ENCODE assay signal across 15 mouse cellular contexts in the genomic region with DNA sequence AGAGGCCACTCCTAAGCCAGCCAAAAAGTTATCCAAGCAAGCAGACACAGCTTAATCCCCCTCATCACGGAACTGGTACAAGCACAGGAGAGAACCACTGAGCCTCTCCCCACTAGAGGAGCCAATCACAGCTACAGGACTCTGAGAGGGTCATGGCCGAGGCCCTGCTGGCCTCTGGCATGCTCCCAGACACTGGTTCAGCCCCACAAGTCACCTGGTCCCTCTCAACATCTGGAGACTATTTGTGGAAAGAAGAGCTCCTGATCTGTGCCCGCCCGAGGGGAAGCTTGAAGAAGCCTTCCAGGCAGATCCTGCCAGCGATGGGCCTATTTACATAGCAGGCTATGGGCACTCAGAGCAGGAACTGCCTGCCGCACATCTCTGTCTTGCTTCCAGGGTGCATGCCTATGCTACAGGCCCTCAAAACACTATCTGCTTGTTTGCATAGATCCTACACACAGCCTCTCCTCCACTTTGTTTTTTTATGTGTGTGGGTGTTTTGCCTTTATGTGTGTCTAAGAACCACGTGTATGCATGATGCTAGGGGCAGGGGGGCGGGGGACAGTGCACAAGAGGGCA.
DNase-seq lines count a peak whose midpoint lies in the region; ATAC-seq and TF ChIP-seq lines count a peak whose summit lies in the region.
"Had no signal": no experiment of that assay in that cellular context is flagged by ENCODE, and none has a peak within 500 bp of the region (broad histone marks: within the 10 kb centered on the region; RNA-seq: fewer than 3 reads in every experiment).

No protein-coding gene starts in this region.

- DNase-seq in heart, adult 18-20 months = peak; percentile 41 to 46
- no peak for DNase-seq in heart, adult 8-10 months (ENCODE audit: low spot score)
- DNase-seq in left cerebral cortex, adult 2 months (ENCODE audit: extremely low spot score in 1 of 2, low spot score in 2 of 2) = no peak
- DNase-seq in left cerebral cortex, postnatal 14 days (ENCODE audit: low spot score in 2 of 2) = no peak
- peak; percentile 28 for DNase-seq in embryonic facial prominence, embryonic 11.5 days (ENCODE audit: low spot score)
- peak; percentile 41 to 55 for DNase-seq in heart, postnatal 10 days
- no peak for DNase-seq in thymus, postnatal 4 days
- DNase-seq in layer of hippocampus, postnatal 10 days (ENCODE audit: low spot score in 2 of 2) = no peak
- DNase-seq: adrenal gland, postnatal 36 days; liver; right cerebral cortex, postnatal 14 days; thymus, postnatal 25 days had no signal

- no peaks in the 10 kb centered on the region for H3K9me3 ChIP-seq in embryonic facial prominence, embryonic 11.5 days (replicated peaks; ENCODE audit: control insufficient read depth, low read length)
- H3K9me3 ChIP-seq: forebrain, embryonic 10.5 days; G1E; neural tube, embryonic 13.5 days had no signal

- H3K27me3 ChIP-seq in embryonic facial prominence, embryonic 11.5 days (ENCODE audit: control insufficient read depth, insufficient read depth, low read length) = no peaks in the 10 kb centered on the region
- H3K27me3 ChIP-seq: neural tube, embryonic 13.5 days had no signal

- ATAC-seq in embryonic facial prominence, embryonic 11.5 days (replicated peaks; ENCODE audit: insufficient number of reproducible peaks, low FRiP score, low TSS enrichment, low read depth) = no peak

- TF ChIP-seq CTCF in left cerebral cortex, adult 2 months (IDR thresholded peaks at IDR 0.05) = no peak

- 36% methylated on average over 8 of the region's 8 CpGs for WGBS in embryonic facial prominence, embryonic 11.5 days

- no peak overlapping the region for H3K4me3 ChIP-seq in left cerebral cortex, adult 2 months
- H3K4me3 ChIP-seq in embryonic facial prominence, embryonic 11.5 days (ENCODE audit: low read depth, low read length) = no peak overlapping the region
- H3K4me3 ChIP-seq: forebrain, embryonic 10.5 days; neural tube, embryonic 13.5 days had no signal

- no peak overlapping the region for H3K9ac ChIP-seq in embryonic facial prominence, embryonic 11.5 days (replicated peaks; ENCODE audit: low read length)
- H3K9ac ChIP-seq: neural tube, embryonic 13.5 days had no signal

- H3K4me1 ChIP-seq in embryonic facial prominence, embryonic 11.5 days (ENCODE audit: control insufficient read depth, insufficient read depth, low read length) = no peaks in the 10 kb centered on the region

- H3K36me3 ChIP-seq in embryonic facial prominence, embryonic 11.5 days (replicated peaks; ENCODE audit: control insufficient read depth, insufficient read depth, low read depth, low read length) = no peaks in the 10 kb centered on the region
- H3K36me3 ChIP-seq: forebrain, embryonic 10.5 days; neural tube, embryonic 13.5 days had no signal

- peak overlapping the region; percentile 75 for H3K27ac ChIP-seq in left cerebral cortex, adult 2 months
- no peak overlapping the region for H3K27ac ChIP-seq in embryonic facial prominence, embryonic 11.5 days (replicated peaks; ENCODE audit: low read depth, low read length)
- H3K27ac ChIP-seq: forebrain, embryonic 10.5 days; neural tube, embryonic 13.5 days had no signal

- intact Hi-C loops in left cerebral cortex, adult 2 months (cut with DNase I) = no loop called here
- intact Hi-C loops in left cerebral cortex, postnatal 14 days (cut with DNase I) = no loop called here
- intact Hi-C loops in heart, postnatal 10 days (cut with DNase I) = no loop called here

- H3K4me2 ChIP-seq in embryonic facial prominence, embryonic 11.5 days (ENCODE audit: low read depth, low read length) = no peak overlapping the region; the same call in 1 of the 2 replicates
- H3K4me2 ChIP-seq: neural tube, embryonic 13.5 days had no signal

Comparison
In these comparisons a context has a peak if more than half of its experiments do, and no peak if none do; other contexts are left out.
1. DNase-seq: peak in heart, adult 18-20 months (2 of 2), embryonic facial prominence, embryonic 11.5 days (single experiment) and heart, postnatal 10 days (2 of 2); none in heart, adult 8-10 months (single experiment), left cerebral cortex, adult 2 months (0 of 2), left cerebral cortex, postnatal 14 days (0 of 2), thymus, postnatal 4 days (single experiment) and layer of hippocampus, postnatal 10 days (0 of 2).